ENCODE assay signal across 21 mouse cellular contexts in the genomic region with DNA sequence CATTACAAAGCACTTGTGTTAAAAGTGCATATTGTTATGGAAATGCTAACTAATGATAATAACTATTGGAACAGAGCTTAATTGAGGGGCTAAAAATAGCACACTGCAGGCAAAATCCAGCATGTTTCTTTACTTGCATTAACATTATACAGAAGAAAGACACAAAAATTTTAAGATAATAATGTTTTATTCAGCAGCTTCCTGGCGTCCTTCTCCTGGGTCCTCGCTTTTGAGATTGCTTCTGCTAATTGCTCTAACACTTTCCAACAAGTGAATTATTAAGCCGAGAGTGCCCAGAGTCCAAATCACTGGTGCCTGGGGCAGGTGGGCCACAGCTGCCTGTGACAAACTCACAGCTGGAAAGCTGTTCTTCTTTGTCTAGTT.
DNase-seq lines count a peak whose midpoint lies in the region; ATAC-seq lines count a peak whose summit lies in the region.
"Had no signal": no experiment of that assay in that cellular context is flagged by ENCODE, and none has a peak within 500 bp of the region (broad histone marks: within the 10 kb centered on the region; RNA-seq: fewer than 3 reads in every experiment).

No protein-coding gene starts in this region.

- H3K36me3 ChIP-seq in forebrain, embryonic 11.5 days (ENCODE audit: control insufficient read depth, insufficient read depth, low read length), result no peaks in the 10 kb centered on the region
- no peaks in the 10 kb centered on the region for H3K36me3 ChIP-seq in forebrain, embryonic 10.5 days (replicated peaks)
- no peaks in the 10 kb centered on the region for H3K36me3 ChIP-seq in midbrain, embryonic 16.5 days (ENCODE audit: control insufficient read depth, insufficient read depth, low read length)
- H3K36me3 ChIP-seq in neural tube, embryonic 15.5 days, result no peaks in the 10 kb centered on the region
- H3K36me3 ChIP-seq: heart, embryonic 15.5 days; limb, embryonic 10.5 days; neural tube, embryonic 13.5 days had no signal

- no peak overlapping the region for H3K4me3 ChIP-seq in forebrain, embryonic 11.5 days (ENCODE audit: low read depth, low read length)
- no peak overlapping the region for H3K4me3 ChIP-seq in forebrain, embryonic 10.5 days
- H3K4me3 ChIP-seq in midbrain, embryonic 16.5 days (ENCODE audit: low read depth, low read length), result no peak overlapping the region
- H3K4me3 ChIP-seq in neural tube, embryonic 15.5 days (replicated peaks), result no peak overlapping the region
- H3K4me3 ChIP-seq: heart, adult 2 months; heart, embryonic 15.5 days; left cerebral cortex, adult 2 months; limb, embryonic 10.5 days; neural tube, embryonic 13.5 days had no signal

- H3K9ac ChIP-seq in forebrain, embryonic 11.5 days (ENCODE audit: low read length), result no peak overlapping the region
- no peak overlapping the region for H3K9ac ChIP-seq in midbrain, embryonic 16.5 days (ENCODE audit: low read depth, low read length)
- no peak overlapping the region for H3K9ac ChIP-seq in neural tube, embryonic 15.5 days (replicated peaks)
- H3K9ac ChIP-seq: heart, embryonic 15.5 days; neural tube, embryonic 13.5 days had no signal

- peak; percentile 68 for ATAC-seq in forebrain, embryonic 11.5 days (replicated peaks; ENCODE audit: low FRiP score)
- ATAC-seq in midbrain, embryonic 16.5 days, result peak; percentile 61
- no peak for ATAC-seq in neural tube, embryonic 15.5 days (ENCODE audit: low FRiP score)

- H3K4me1 ChIP-seq in forebrain, embryonic 11.5 days (replicated peaks; ENCODE audit: control insufficient read depth, insufficient read depth, low read length), result peaks cover 3% of the 10 kb centered on the region; the same call in 1 of the 2 replicates
- H3K4me1 ChIP-seq in forebrain, embryonic 10.5 days, result peaks cover 8% of the 10 kb centered on the region
- H3K4me1 ChIP-seq in midbrain, embryonic 16.5 days (ENCODE audit: control insufficient read depth, insufficient read depth, low read length), result peaks cover 6% of the 10 kb centered on the region; the same call in 1 of the 2 replicates
- H3K4me1 ChIP-seq in neural tube, embryonic 15.5 days, result no peaks in the 10 kb centered on the region
- H3K4me1 ChIP-seq: heart, embryonic 15.5 days; neural tube, embryonic 13.5 days had no signal

- no peak overlapping the region for H3K4me2 ChIP-seq in forebrain, embryonic 11.5 days (ENCODE audit: low read depth, low read length, severe bottlenecking)
- no peak overlapping the region for H3K4me2 ChIP-seq in midbrain, embryonic 16.5 days (ENCODE audit: low read length)
- no peak overlapping the region for H3K4me2 ChIP-seq in neural tube, embryonic 15.5 days
- H3K4me2 ChIP-seq: heart, embryonic 15.5 days; liver, embryonic 11.5 days; neural tube, embryonic 13.5 days had no signal

- H3K27me3 ChIP-seq in forebrain, embryonic 11.5 days (ENCODE audit: control insufficient read depth, insufficient read depth, low read length), result no peaks in the 10 kb centered on the region
- no peaks in the 10 kb centered on the region for H3K27me3 ChIP-seq in forebrain, embryonic 10.5 days (ENCODE audit: poor library complexity, severe bottlenecking)
- H3K27me3 ChIP-seq in midbrain, embryonic 16.5 days (ENCODE audit: control insufficient read depth, insufficient read depth, low read depth, low read length), result no peaks in the 10 kb centered on the region
- no peaks in the 10 kb centered on the region for H3K27me3 ChIP-seq in neural tube, embryonic 15.5 days (replicated peaks)
- H3K27me3 ChIP-seq: heart, embryonic 15.5 days; neural tube, embryonic 13.5 days had no signal

- 20% methylated on average over 3 of the region's 3 CpGs for WGBS in forebrain, embryonic 11.5 days
- 37% methylated on average over 3 of the region's 3 CpGs for WGBS in forebrain, embryonic 10.5 days
- whole genome bisulfite sequencing in midbrain, embryonic 16.5 days, result 8% methylated on average over 3 of the region's 3 CpGs
- 16% methylated on average over 3 of the region's 3 CpGs for WGBS in neural tube, embryonic 15.5 days

- H3K27ac ChIP-seq in forebrain, embryonic 11.5 days (ENCODE audit: low read depth, low read length), result no peak overlapping the region
- H3K27ac ChIP-seq in forebrain, embryonic 10.5 days, result no peak overlapping the region
- H3K27ac ChIP-seq in midbrain, embryonic 16.5 days (ENCODE audit: low read length), result no peak overlapping the region
- H3K27ac ChIP-seq in neural tube, embryonic 15.5 days (replicated peaks), result no peak overlapping the region
- H3K27ac ChIP-seq: heart, adult 2 months; heart, embryonic 15.5 days; left cerebral cortex, adult 2 months; limb, embryonic 10.5 days; macrophage; neural tube, embryonic 13.5 days had no signal

- DNase-seq in forebrain, embryonic 11.5 days (ENCODE audit: low spot score), result peak; percentile 54
- DNase-seq in forebrain, embryonic 10.5 days (ENCODE audit: extremely low spot score, low spot score), result no peak
- peak; percentile 9 for DNase-seq in retina, postnatal 1 day
- no peak for DNase-seq in retina, embryonic 14.5 days (ENCODE audit: low spot score)
- peak; percentile 23 for DNase-seq in kidney, postnatal 10 days
- DNase-seq in urinary bladder, postnatal 4 days (ENCODE audit: low spot score in 2 of 2), result no peak
- DNase-seq: cerebellum, adult 11 months; cerebellum, postnatal 25 days; gastrocnemius, postnatal 14 days; heart, adult 2 months; lung, adult 2 months; right cerebral cortex, postnatal 4 days; thymus, postnatal 4 days had no signal

- H3K9me3 ChIP-seq in forebrain, embryonic 11.5 days (ENCODE audit: control insufficient read depth, low read length), result no peaks in the 10 kb centered on the region
- no peaks in the 10 kb centered on the region for H3K9me3 ChIP-seq in forebrain, embryonic 10.5 days
- H3K9me3 ChIP-seq in midbrain, embryonic 16.5 days (replicated peaks; ENCODE audit: control insufficient read depth, low read length, poor library complexity, severe bottlenecking), result no peaks in the 10 kb centered on the region
- no peaks in the 10 kb centered on the region for H3K9me3 ChIP-seq in neural tube, embryonic 15.5 days (replicated peaks)
- H3K9me3 ChIP-seq: heart, embryonic 15.5 days; limb, embryonic 10.5 days; neural tube, embryonic 13.5 days had no signal

Comparison
In these comparisons a context has a peak if more than half of its experiments do, and no peak if none do; other contexts are left out.
1. DNase-seq: peak in forebrain, embryonic 11.5 days (single experiment), retina, postnatal 1 day (single experiment) and kidney, postnatal 10 days (single experiment); none in forebrain, embryonic 10.5 days (single experiment), retina, embryonic 14.5 days (single experiment) and urinary bladder, postnatal 4 days (0 of 2).